Mouse (Mus musculus): ENCODE results near the gene Tpbpb.
"Not testable (repeated sequence)": the region's sequence is repeated elsewhere in the genome, so short reads cannot be mapped to it uniquely, and the experiment has no call there.

The Tpbpb gene

DNA sequence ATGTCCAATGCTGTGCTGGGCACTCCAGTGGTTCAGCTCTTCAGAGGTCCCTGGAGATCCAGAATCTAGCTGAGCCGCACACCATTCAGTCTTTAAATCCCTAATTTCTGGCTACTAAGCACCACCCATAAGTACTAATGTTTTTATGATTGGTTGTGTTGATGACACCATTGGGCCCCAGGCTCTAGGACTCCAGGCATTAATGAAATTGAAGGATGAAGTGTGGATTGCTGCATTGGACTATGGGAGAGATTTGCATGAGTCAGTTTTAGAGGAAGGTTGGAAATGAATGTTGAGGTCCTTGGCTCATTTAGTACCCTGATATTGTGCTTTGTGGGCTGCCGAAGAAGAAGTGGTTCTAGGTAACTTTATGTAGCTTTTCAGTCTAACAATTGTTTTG, at the start of gene Tpbpb:
Gene Tpbpb (minus strand): TSS at position 101 of the 400 bp plus-strand sequence.
- DNase-seq (ENCODE audit: extremely low read depth, insufficient read length, low spot score) = not testable (repeated sequence)

DNA sequence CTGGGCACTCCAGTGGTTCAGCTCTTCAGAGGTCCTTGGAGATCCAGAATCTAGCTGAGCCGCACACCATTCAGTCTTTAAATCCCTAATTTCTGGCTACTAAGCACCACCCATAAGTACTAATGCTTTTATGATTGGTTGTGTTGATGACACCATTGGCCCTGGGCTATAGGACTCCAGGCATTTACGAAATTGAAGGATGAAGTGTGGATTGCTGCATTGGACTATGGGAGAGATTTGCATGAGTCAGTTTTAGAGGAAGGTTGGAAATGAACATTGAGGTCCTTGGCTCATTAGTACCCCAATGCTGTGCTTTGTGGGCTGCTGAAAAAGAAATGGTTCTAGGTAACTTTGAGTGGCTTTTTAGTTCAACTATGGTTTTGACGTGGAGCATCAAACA, 37.2 kb upstream of the Tpbpb start, which contains the start of gene Tpbpa:
Gene Tpbpa (minus strand): TSS at position 101 of the 400 bp plus-strand sequence.
- DNase-seq (ENCODE audit: extremely low read depth, insufficient read length, low spot score) = not testable (repeated sequence)

- peak; percentile 37 for DNase-seq (ENCODE audit: extremely low read depth, insufficient read length, low spot score)
These were observed 31.8 kb upstream of the Tpbpb start, which contains the start of the genes Gm49391 and Ctla2a for GRCm38 (mm10) chr13:60936500-60936901. Gene Gm49391 (minus strand): TSS chr13:60936571. Gene Ctla2a (minus strand): TSS chr13:60936625.

DNA sequence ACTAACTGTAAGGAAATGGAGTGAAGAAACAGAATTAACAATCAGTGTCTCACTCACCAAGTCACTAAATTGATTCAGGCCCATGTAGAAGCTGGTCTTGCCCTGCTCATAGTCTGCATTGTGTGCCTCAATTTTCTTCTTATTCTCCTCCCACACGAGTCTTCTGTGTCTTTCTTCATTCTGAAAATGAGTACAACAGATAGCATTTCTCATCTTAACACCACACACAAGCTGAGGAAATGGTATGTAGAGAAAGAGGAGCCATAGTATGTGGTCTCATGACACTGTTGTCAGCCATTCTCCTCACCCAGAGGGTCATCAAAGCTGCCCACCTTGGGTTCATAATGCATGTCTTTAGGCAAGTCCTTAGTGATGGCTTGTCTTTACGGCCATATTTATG, 30.8 kb upstream of the Tpbpb start, which contains the start of gene Gm49393:
Gene Gm49393 (minus strand): TSS at position 101 of the 400 bp plus-strand sequence.
- not testable (repeated sequence) for DNase-seq (ENCODE audit: extremely low read depth, insufficient read length, low spot score)

- peak; percentile 64 for DNase-seq (ENCODE audit: extremely low read depth, insufficient read length, low spot score)
These were observed 7.4 kb downstream of the Tpbpb start, which contains the start of gene Ctla2b for GRCm38 (mm10) chr13:60897328-60897727. Gene Ctla2b (minus strand): TSS chr13:60897447.

- DNase-seq (ENCODE audit: extremely low read depth, insufficient read length, low spot score) = not testable (repeated sequence)
These were observed 7.9 kb downstream of the Tpbpb start, which contains the start of gene Gm49392 for GRCm38 (mm10) chr13:60896794-60897193. Gene Gm49392 (minus strand): TSS chr13:60896894.

GRCm38 (mm10) chr13:60895406-60896160, 9.1 kb downstream of the Tpbpb start:
- DNase-seq (ENCODE audit: extremely low read depth, insufficient read length, low spot score) = no peak

DNA sequence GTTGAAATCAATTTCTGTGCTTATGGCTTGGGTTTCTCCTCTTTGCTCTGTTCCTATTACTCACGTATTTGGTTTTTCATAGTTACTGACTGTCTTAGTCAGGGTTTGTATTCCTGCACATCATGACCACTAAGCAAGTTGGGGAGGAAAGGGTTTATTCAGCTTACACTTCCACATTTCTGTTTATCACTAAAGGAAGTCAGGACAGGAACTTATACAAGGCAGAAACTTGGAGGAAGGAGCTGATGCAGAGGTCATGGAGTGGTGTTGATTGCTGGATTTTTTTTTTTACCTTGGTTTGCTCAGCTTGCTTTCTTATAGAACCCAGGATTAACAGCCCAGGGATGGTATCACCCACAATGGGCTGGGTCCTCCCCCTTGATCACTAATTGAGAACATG, 12.4 kb downstream of the Tpbpb start:
- DNase-seq (ENCODE audit: extremely low read depth, insufficient read length, low spot score) = no peak

DNA sequence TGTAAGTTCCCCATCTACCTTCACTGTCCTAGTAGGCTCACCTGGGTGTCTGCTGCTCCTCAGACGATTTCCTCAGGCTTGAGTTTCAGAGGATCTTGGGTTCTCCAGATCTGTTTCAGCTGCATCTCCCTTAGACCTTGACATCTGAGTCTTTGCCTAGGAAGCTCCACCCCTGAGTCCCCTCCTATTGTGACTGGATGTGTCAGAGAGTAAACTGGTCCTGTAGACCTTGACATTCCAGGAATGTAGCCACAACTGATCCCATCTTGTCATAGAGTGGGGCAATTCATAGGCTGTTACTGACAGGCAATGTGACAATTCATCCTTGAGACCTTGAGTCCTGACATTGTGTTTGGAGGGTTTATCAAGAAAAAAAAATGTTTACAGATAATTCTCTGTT, 40.4 kb downstream of the Tpbpb start, which contains the start of gene 4930486L24Rik:
Gene 4930486L24Rik (minus strand): TSS at position 195 of the 400 bp plus-strand sequence.
- DNase-seq (ENCODE audit: extremely low read depth, insufficient read length, low spot score) = no peak

All from 3134 (cell line).